Mouse (Mus musculus): ENCODE measurements around the gene Lenep. TPM values are rescaled to one million over a fixed set of nuclear protein-coding genes. Genes with fewer than 3 reads are reported as not detected.

Lenep gene
- polyA plus RNA-seq, 1 experiment from 2014 or later, result 0.26 TPM

DNA sequence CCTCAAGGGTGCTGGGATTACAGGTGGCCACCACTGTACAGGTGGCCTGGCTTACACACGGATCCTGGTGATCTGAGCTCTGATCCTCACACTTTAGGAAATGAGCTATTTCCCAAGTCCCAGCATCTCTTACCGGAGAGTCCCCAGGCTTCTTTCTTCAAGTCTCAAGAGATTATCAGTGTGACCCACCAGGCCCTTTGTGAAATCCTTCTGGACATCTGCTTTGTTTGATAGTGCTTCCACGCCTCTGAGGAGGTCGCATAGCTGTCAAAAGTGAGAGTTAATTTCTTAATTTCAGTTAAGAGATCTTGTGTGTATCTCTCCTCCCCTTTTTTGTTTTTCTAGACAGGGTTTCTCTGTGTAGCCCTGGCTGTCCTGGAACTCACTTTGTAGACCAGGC is 23.3 kb upstream of the Lenep start:
- Histone ChIP-seq H3K4me3 (no peak overlapping the region), H3K27ac (no peak overlapping the region), H3K4me1 (peaks cover 37% of the 10 kb centered on the region), H3K9me3 (replicated peaks) (no peaks in the 10 kb centered on the region), H3K27me3 (ENCODE audit: low read depth, poor library complexity, severe bottlenecking) (no peaks in the 10 kb centered on the region), H3K36me3 (peaks cover 67% of the 10 kb centered on the region)
- WGBS, result 92% methylated on average over 4 of the region's 4 CpGs
- DNase-seq (ENCODE audit: low spot score), result no peak

DNA sequence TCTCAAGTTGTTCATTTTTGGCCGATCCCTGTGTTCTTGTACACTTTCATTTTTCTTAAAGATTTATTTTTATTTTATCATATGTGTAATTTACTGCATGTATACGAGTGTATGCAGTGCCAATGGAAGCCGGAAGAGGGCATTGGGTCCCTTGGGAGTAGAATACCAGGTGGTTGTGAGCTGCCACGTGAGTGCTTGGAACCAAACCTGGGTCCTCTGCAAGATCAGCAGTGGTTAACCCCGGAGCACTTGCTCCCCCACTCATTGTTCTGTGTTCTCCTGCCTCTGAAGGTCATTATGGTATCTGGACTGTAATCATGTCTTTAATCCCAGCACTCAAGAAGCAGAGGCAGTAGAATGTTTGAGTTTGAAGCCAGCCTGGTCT is 22.5 kb upstream of the Lenep start:
- peaks cover 67% of the 10 kb centered on the region for H3K36me3 ChIP-seq

DNA sequence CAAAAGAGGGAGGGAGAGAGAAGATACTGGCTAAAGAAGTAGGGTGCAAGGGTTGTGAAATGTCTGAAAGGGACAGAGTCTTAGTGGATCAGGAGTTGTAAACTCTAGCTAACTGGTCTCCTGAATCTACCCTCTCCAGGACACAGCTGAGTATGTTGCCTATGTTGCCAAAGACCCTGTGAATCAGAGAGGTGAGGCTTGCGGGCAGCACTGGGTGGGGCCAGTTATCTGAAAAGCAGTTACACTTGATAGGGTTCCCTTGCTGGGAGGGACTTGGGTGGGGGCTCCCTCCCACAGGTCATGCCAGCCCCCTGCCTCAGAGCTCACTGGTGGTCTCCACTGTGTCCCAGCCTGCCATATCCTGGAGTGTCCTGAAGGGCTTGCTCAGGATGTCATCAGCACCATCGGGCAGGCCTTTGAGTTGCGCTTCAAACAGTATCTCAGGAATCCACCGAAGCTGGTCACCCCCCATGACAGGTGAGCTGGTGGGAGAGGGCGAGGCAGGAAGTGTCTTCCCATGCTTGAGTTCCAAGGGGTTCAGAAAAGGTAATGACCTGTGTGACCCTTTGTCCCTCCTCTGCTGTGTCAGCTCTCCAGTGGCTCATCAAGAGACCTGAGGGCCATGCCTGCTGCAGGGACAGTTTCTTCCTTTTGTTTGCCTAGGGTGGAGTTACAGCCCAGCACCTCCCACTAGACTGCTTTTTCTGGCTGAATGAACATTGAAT is 22.0 kb upstream of the Lenep start:
- Histone ChIP-seq H3K4me1 (peaks cover 39% of the 10 kb centered on the region), H3K27me3 (ENCODE audit: low read depth, poor library complexity, severe bottlenecking) (no peaks in the 10 kb centered on the region), H3K9me3 (replicated peaks) (no peaks in the 10 kb centered on the region), H3K4me3 (no peak overlapping the region), H3K27ac (no peak overlapping the region), H3K36me3 (peaks cover 67% of the 10 kb centered on the region)
- no peak for DNase-seq (ENCODE audit: low spot score)
- WGBS, result 89% methylated on average over 5 of the region's 5 CpGs

More for the DNA sequence above, 22.5 kb upstream of the Lenep start:
- WGBS, result 89% methylated on average over 5 of the region's 5 CpGs
- no peaks in the 10 kb centered on the region for H3K27me3 ChIP-seq (ENCODE audit: low read depth, poor library complexity, severe bottlenecking)
- H3K4me1 ChIP-seq, result peaks cover 37% of the 10 kb centered on the region
- H3K9me3 ChIP-seq (replicated peaks), result no peaks in the 10 kb centered on the region
- no peak for DNase-seq (ENCODE audit: low spot score)
- H3K27ac ChIP-seq, result no peak overlapping the region
- no peak overlapping the region for H3K4me3 ChIP-seq

DNA sequence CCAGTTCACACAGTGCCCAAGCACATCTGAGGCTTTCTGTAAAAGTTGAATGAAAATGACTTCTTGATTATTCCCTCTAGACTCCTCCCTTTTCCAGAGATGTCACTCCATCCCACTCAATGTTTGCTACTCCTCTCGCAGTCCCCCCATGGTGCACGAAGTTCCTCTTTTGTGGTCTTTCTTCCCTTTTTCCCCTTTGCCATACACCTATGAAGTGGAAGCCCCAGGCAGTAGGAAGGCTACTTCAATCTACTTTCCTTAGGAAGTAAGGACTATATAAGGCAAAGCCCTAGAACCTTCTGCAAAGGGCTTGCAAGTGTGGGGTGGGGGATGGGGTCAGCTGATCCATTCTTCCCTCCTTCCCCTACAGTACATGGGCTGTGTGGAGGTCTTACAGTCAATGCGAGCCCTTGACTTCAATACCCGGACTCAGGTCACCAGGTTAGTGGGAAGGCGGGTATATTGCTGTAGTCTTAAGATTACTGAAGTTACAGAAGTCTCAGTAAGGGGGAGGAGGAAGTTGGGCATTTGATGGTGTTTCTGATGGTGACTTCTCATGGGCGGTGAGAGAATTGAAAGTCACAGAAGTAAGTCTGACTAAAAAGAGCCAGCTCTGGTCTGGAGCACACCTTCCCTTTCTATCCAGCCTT is 20.1 kb upstream of the Lenep start:
- Histone ChIP-seq H3K27ac (peak overlapping the region; percentile 87), H3K4me1 (peaks cover 44% of the 10 kb centered on the region), H3K36me3 (peaks cover 54% of the 10 kb centered on the region), H3K27me3 (ENCODE audit: low read depth, poor library complexity, severe bottlenecking) (no peaks in the 10 kb centered on the region), H3K4me3 (peak overlapping the region; percentile 55), H3K9me3 (replicated peaks) (no peaks in the 10 kb centered on the region)
- WGBS, result 85% methylated on average over 6 of the region's 6 CpGs
- no peak for DNase-seq (ENCODE audit: low spot score)

DNA sequence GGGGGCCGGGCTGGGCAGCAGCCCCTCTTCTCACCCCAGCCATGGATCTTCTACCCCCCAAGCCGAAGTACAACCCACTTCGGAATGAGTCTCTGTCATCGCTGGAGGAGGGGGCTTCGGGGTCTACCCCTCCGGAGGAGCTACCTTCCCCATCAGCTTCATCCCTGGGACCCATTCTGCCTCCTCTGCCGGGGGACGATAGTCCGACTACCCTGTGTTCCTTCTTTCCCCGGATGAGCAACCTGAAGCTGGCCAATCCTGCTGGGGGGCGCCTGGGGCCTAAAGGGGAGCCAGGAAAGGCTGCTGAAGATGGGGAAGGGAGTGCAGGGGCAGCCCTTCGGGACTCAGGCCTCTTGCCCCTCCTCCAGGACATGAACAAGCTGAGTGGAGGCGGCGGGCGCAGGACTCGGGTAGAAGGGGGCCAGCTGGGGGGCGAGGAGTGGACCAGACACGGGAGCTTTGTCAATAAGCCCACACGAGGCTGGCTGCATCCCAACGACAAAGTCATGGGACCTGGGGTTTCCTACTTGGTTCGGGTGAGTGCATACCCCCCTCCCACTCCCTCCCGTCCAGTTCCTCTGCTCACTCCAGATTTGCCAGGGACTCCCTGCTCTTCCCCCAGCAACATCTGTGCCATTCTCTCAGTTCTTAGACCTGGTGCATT is 19.3 kb upstream of the Lenep start:
- Histone ChIP-seq H3K27ac (peak overlapping the region; percentile 87), H3K9me3 (replicated peaks) (no peaks in the 10 kb centered on the region), H3K4me3 (peak overlapping the region; percentile 55), H3K4me1 (peaks cover 44% of the 10 kb centered on the region), H3K36me3 (peaks cover 47% of the 10 kb centered on the region), H3K27me3 (ENCODE audit: low read depth, poor library complexity, severe bottlenecking) (no peaks in the 10 kb centered on the region)
- 7% methylated on average over 22 of the region's 22 CpGs for WGBS
- peak; percentile 38 for DNase-seq (ENCODE audit: low spot score)

DNA sequence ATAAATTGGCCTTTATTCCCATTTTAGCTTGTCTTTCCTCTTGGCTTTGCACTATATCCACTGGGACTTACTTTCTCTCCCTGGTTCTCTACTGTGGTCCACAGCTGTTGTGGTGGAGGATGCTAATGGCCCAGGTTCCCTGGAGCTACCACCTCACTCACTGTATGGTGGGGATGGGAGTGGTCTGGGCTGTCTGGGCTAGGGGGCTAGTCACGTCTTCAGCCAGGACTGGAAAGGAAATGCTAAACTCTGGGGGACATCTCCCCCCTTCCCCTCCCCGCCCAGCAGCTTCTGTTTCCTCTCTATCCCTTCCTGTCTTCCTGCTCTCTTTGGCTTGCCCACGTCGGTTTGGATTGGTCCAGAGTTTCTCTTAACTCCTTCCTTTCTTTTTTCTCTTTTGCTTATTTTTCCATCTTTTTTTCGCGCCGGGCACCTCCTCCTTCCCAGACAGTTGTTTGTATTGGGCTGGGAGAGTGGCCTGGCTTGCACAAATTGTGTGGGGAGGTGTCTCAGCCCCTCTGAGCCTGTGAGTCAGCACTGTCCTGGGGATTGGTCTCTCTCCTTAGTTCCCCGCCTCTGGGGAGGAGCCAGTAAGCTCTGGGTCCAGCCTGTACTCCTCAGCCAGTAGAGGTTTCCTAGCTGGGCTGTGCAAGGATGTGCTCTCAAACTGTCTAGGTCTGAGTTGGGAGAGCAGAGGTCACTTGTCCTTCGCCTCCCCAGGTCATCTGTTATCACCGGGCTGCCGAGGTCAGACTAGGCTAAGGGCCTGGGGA is 18.6 kb upstream of the Lenep start:
- peak overlapping the region; percentile 87 for H3K27ac ChIP-seq
- peaks cover 46% of the 10 kb centered on the region for H3K36me3 ChIP-seq
- WGBS, result 3% methylated on average over 11 of the region's 11 CpGs
- DNase-seq (ENCODE audit: low spot score), result peak; percentile 68
- peak overlapping the region; percentile 55 for H3K4me3 ChIP-seq
- peaks cover 50% of the 10 kb centered on the region for H3K4me1 ChIP-seq
- H3K27me3 ChIP-seq (ENCODE audit: low read depth, poor library complexity, severe bottlenecking), result no peaks in the 10 kb centered on the region
- no peaks in the 10 kb centered on the region for H3K9me3 ChIP-seq (replicated peaks)

DNA sequence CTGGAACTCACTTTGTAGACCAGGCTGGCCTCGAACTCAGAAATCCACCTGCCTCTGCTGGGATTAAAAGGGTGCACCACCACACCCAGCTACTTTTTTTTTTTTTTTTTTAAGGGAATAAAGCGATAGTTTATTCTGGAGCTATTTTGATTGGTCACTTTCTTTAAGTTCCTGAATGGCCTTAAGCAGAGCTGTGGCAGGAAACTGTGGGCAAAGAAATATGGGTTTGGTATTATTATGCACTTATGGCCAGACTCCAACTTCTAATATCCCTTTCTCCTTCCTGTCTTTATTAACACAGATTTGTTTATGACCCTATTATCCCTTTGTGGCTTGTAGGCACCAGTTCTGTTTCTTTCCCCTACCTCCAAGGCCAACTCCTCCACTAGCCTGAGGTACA is 17.8 kb upstream of the Lenep start:
- Histone ChIP-seq H3K27ac (peak overlapping the region; percentile 87), H3K9me3 (replicated peaks) (no peaks in the 10 kb centered on the region), H3K4me1 (peaks cover 50% of the 10 kb centered on the region), H3K36me3 (peaks cover 46% of the 10 kb centered on the region), H3K4me3 (peak overlapping the region; percentile 73), H3K27me3 (ENCODE audit: low read depth, poor library complexity, severe bottlenecking) (no peaks in the 10 kb centered on the region)
- no peak for DNase-seq (ENCODE audit: low spot score)
- WGBS, result 43% methylated on average over 2 of the region's 2 CpGs

DNA sequence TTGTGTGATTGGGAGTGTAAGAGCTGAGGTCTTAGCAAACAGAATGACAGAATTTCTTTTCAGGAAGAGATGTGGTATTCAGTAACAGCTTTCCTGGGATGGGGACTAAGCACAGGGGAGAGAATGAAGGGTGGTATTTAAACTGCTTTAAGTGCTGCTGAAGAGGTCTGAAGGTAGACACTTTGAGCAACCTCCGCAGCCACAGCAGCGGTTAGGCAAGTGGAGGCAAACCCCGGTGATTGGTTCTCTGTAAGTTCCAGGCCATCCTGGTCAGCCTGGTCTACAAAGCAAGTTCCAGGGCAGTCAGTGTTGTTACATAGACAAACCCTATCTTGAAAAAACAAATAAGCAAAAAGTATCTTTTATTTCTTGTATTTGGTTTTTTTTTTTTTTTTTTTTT is 17.4 kb upstream of the Lenep start:
- 22% methylated on average over 3 of the region's 3 CpGs for WGBS
- no peaks in the 10 kb centered on the region for H3K9me3 ChIP-seq (replicated peaks)
- H3K36me3 ChIP-seq, result peaks cover 46% of the 10 kb centered on the region
- peak overlapping the region; percentile 73 for H3K4me3 ChIP-seq
- DNase-seq (ENCODE audit: low spot score), result no peak
- H3K27ac ChIP-seq, result peak overlapping the region; percentile 88
- H3K27me3 ChIP-seq (ENCODE audit: low read depth, poor library complexity, severe bottlenecking), result no peaks in the 10 kb centered on the region
- peaks cover 50% of the 10 kb centered on the region for H3K4me1 ChIP-seq

DNA sequence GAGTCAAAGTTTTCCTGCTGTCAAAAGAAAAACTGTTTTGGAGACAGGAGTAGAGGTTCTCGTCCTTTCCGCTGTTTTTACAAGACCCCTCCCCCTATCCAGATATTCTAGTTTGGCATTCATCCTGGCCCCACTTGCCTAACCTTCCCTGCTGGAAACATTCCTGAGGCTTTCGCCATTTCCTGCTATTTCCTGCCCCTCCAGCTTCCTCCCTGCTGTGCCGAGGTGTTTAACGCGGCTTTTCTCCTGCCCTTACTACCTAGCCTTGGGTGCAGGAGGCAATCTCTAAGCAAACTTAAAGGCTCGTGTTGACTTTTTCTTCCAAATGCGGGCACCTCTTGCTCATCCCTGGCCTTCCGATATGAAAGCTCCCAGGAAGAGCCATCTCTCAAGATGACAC is 17.0 kb upstream of the Lenep start:
- Histone ChIP-seq H3K27ac (peak overlapping the region; percentile 88), H3K4me1 (peaks cover 50% of the 10 kb centered on the region), H3K27me3 (ENCODE audit: low read depth, poor library complexity, severe bottlenecking) (no peaks in the 10 kb centered on the region), H3K36me3 (peaks cover 46% of the 10 kb centered on the region), H3K4me3 (peak overlapping the region; percentile 73), H3K9me3 (replicated peaks) (no peaks in the 10 kb centered on the region)
- DNase-seq (ENCODE audit: low spot score), result peak; percentile 62
- 2% methylated on average over 9 of the region's 9 CpGs for WGBS

DNA sequence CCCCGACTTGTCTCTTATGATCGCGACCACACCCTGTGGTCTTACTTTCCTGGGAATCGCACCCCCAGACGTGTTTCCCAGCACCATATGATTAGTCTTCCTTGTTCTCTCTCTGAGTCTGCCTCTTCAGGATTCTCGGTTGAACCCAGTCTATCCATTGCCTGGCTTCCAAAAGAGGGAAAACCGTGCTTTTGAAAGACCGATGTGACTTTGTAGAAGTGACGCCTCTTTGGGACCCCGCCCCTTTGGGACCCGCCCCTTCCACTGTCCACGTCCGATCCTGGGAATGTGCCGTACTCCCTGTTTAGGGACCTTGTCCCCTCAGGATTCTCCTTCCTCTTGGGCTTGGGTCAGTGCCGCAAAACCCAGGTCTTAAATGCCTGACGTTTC is 16.3 kb upstream of the Lenep start:
- H3K36me3 ChIP-seq, result peaks cover 46% of the 10 kb centered on the region
- no peaks in the 10 kb centered on the region for H3K27me3 ChIP-seq (ENCODE audit: low read depth, poor library complexity, severe bottlenecking)
- peaks cover 50% of the 10 kb centered on the region for H3K4me1 ChIP-seq
- H3K9me3 ChIP-seq (replicated peaks), result no peaks in the 10 kb centered on the region
- whole genome bisulfite sequencing, result under 1% methylated on average over 16 of the region's 16 CpGs
- DNase-seq (ENCODE audit: low spot score), result peak; percentile 84
- H3K4me3 ChIP-seq, result peak overlapping the region; percentile 73
- H3K27ac ChIP-seq, result peak overlapping the region; percentile 88

DNA sequence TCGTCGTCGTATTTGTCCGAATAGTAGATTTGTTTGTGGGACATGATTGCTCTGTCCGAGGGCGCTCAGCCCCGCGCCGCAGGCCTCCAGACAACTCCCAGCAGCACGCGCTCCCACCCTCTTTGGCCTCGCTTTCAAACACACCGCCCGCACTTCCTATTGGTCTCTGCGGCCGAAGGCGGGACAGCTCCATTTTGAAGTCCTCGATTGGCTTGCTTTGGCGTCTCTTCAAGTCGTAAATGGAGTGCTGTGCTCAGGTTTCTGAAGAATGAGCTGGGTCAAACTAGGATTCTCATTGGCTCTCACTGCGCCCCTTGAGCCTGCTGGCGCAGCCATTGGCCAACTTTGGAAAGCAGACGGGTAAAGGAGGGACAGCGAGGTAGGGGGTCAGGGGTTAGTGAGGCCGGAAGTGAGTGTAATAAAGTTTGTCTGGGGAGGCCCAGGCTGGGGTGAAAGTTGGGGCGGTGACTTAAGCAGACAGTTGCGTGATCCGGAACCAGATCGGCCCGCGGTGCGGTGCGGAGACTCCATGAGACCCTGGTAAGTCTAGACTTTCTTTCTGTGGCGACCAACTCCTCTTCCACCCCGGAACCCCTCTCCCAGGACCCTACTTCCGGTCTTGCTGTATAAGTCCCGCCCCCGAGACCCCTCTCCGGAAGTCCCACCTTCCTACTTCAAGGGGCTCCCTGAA is 15.7 kb upstream of the Lenep start, which contains the start of the genes Cks1b and Shc1:
Cks1b (minus strand) TSS at position 214 of the 691 bp plus-strand sequence.
Shc1 (plus strand) TSS at position 274 of the 691 bp plus-strand sequence.
- WGBS, result under 1% methylated on average over 39 of the region's 39 CpGs
- Histone ChIP-seq H3K36me3 (peaks cover 45% of the 10 kb centered on the region), H3K9me3 (replicated peaks) (no peaks in the 10 kb centered on the region), H3K4me3 (peak within 1 kb of the TSS; percentile 73), H3K27me3 (ENCODE audit: low read depth, poor library complexity, severe bottlenecking) (no peaks in the 10 kb centered on the region), H3K27ac (peak within 1 kb of the TSS; percentile 88), H3K4me1 (peaks cover 48% of the 10 kb centered on the region)
- DNase-seq (ENCODE audit: low spot score), result peak; percentile 88

DNA sequence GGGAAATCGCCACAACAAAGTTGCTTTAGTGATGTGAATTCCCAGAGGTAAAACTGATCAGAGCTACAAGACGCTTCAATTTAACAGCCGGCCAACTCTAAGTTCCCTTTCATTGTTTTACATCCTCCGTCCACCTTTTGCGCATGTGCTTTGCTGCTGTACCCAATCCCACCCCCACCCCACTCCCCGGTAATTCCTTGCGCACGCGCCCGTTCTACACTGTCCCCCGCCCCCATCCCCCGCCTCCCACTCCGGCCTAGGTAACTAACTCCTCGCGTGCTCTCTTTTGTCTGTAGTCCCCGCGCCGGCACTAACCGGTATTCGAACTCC is 15.2 kb upstream of the Lenep start:
- H3K36me3 ChIP-seq, result peaks cover 45% of the 10 kb centered on the region
- H3K4me1 ChIP-seq, result peaks cover 43% of the 10 kb centered on the region
- H3K27ac ChIP-seq, result peak overlapping the region; percentile 88
- peak; percentile 93 for DNase-seq (ENCODE audit: low spot score)
- H3K27me3 ChIP-seq (ENCODE audit: low read depth, poor library complexity, severe bottlenecking), result no peaks in the 10 kb centered on the region
- H3K9me3 ChIP-seq (replicated peaks), result no peaks in the 10 kb centered on the region
- H3K4me3 ChIP-seq, result peak overlapping the region; percentile 73
- 0% methylated on average over 20 of the region's 20 CpGs for WGBS
